Mouse (Mus musculus) erythroblast, embryonic 14.5 days (primary cell): ENCODE data around the gene Ugt1a6a. TPM values are rescaled to one million over a fixed set of nuclear protein-coding genes. Genes with fewer than 3 reads are reported as not detected.

Experiments used
- H3K27me3 ChIP-seq: 2 replicates; pipeline ENCODE4 v1.6.1; 2012; ENCODE audit warnings: inconsistent platforms; ENCODE audit not compliant: control insufficient read depth
- H3K36me3 ChIP-seq: 2 replicates; pipeline ENCODE4 v1.6.1; 2012; ENCODE audit warnings: mild to moderate bottlenecking, inconsistent platforms; ENCODE audit not compliant: control insufficient read depth
- H3K4me1 ChIP-seq: 2 replicates; pipeline ENCODE4 v1.6.1; 2012; ENCODE audit warnings: inconsistent platforms; ENCODE audit not compliant: control insufficient read depth
- H3K4me3 ChIP-seq: replicated peaks from 2 replicates; pipeline ENCODE3; 2012; ENCODE audit warnings: moderate library complexity, mild to moderate bottlenecking, inconsistent platforms
- H3K9me3 ChIP-seq: 2 replicates; pipeline ENCODE4 v1.6.1; 2012; ENCODE audit warnings: low read length, inconsistent platforms, mixed read lengths; ENCODE audit not compliant: control insufficient read depth
- GATA1 ChIP-seq: IDR thresholded peaks from 2 replicates; pipeline ENCODE4 v1.6.1; 2012; ENCODE audit warnings: low read length, inconsistent platforms, mixed read lengths
- TAL1 ChIP-seq: IDR thresholded peaks from 3 replicates; pipeline ENCODE4 v1.6.1; 2012; ENCODE audit warnings: low read length, inconsistent platforms, mixed read lengths
- polyA plus RNA-seq: library from polyadenylated mRNA; stranded (reverse); fragments of >175 nt; gene quantifications from 2 replicates; pipeline ENCODE4 v1.2.3, GENCODE M21; 2012

Gene Ugt1a6a
- polyA plus RNA-seq, 1 experiment, result not detected

DNA sequence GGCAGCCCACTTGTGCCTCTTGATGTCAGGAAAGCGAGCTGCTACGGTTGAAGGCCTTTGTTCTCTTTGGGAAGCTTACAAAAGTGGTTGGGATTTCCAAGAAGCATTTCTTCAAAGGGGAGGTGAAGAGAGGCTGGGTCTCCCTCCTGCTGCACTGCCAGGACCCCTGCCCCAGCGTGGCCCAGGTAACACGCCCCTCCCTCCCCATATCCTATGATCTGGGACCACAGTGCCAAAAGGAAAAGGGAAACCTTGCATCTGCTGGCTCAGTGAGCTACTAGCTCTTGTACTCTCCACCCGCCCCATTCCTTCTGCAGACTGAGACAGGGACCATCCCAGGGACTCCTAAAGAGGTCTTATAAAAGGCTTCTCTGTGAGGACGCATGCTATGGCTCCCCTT lies 123.1 kb downstream of the Ugt1a6a start:
- H3K36me3 ChIP-seq, result peaks cover 36% of the 10 kb centered on the region
- no peak for TF ChIP-seq TAL1
- no peak for TF ChIP-seq GATA1
- H3K4me1 ChIP-seq, result peaks cover 23% of the 10 kb centered on the region
- H3K27me3 ChIP-seq, result no peaks in the 10 kb centered on the region
- peaks cover 27% of the 10 kb centered on the region for H3K9me3 ChIP-seq
- H3K4me3 ChIP-seq, result no peak overlapping the region

DNA sequence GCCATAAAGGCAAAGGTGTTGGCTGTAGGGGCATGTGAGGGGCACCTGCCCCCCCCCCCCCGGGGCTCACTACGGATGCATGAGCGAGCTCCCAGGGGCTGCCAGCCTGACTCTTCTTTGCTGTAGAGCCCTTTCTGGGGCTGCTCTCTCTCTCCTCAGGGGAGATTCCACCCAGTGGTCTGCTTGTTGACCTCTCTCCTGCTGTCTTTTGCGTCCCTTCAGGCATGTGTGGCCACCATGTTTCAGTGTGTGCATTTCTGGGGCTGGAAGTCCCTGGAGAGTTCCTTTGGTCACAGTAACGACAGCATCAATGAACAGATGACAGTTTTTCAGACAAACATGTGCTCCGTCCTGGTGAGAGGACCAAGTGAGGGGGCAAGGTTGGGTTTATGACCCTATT lies 123.8 kb downstream of the Ugt1a6a start:
- peaks cover 42% of the 10 kb centered on the region for H3K36me3 ChIP-seq
- H3K4me1 ChIP-seq, result peaks cover 23% of the 10 kb centered on the region
- H3K9me3 ChIP-seq, result peaks cover 21% of the 10 kb centered on the region
- no peaks in the 10 kb centered on the region for H3K27me3 ChIP-seq
- H3K4me3 ChIP-seq, result no peak overlapping the region
- TF ChIP-seq TAL1 (no peak), GATA1 (no peak)

DNA sequence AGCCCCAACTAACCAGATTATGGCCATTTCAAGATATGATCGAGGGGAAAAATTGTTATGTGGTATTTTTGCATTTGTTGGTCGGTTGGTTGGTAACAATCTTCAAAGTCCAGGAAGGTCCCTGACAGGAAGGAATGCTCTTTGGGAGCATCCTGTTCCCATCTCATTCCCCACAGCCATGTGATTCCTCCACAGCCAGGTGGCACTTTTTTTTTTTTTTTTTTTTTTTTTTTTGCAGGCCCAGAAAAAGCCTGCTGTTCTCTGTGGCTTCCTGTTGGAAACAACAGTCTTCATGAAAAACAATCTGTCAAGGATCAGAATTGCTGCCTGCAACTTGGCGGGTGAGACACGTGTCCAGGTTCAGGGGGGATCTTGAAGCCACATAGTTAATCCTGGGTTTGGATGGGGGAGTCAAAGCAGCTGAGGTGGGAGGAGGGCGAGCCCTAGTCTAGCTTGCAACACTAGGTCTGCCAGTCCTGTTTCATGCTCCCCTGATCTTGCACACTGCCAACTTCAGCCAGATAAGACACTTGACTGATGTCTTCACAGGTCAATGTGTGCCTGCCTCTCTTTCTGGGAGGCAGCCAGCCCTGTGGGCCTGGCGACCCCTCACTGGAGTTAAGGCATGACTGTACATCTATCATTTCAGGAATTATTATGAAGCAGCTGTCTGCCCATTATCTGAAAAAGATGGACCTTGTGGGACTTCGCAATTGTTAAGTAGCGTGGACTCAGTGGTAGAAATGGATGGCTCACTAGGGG lies 124.5 kb downstream of the Ugt1a6a start:
- H3K36me3 ChIP-seq, result peaks cover 50% of the 10 kb centered on the region
- no peak overlapping the region for H3K4me3 ChIP-seq
- peaks cover 23% of the 10 kb centered on the region for H3K4me1 ChIP-seq
- no peaks in the 10 kb centered on the region for H3K27me3 ChIP-seq
- H3K9me3 ChIP-seq, result peaks cover 18% of the 10 kb centered on the region
- TF ChIP-seq GATA1 (no peak), TAL1 (peak; percentile 1; the same call in 1 of the 3 replicates)

DNA sequence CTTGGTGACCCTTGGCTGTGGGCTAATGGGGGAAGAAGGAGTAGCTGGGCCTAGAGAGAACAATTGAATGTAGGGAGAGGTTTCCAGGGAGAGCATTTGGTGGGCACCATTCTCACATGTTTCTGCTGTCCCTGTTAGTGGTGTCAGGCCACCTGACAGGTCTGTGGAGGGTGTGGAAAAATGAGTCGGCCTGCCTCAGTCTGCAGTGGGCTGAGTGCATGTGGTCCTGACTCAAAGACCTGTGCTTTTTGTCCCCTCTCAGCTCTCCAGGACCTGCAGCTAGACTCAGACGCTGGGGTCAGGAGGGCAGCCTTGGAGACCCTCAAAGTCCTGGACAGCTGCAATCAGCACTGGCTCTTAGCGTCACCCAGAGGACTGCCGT lies 125.0 kb downstream of the Ugt1a6a start:
- Histone ChIP-seq H3K9me3 (peaks cover 17% of the 10 kb centered on the region), H3K4me3 (no peak overlapping the region), H3K27me3 (no peaks in the 10 kb centered on the region), H3K4me1 (peaks cover 23% of the 10 kb centered on the region), H3K36me3 (peaks cover 55% of the 10 kb centered on the region)
- no peak for TF ChIP-seq TAL1
- no peak for TF ChIP-seq GATA1

DNA sequence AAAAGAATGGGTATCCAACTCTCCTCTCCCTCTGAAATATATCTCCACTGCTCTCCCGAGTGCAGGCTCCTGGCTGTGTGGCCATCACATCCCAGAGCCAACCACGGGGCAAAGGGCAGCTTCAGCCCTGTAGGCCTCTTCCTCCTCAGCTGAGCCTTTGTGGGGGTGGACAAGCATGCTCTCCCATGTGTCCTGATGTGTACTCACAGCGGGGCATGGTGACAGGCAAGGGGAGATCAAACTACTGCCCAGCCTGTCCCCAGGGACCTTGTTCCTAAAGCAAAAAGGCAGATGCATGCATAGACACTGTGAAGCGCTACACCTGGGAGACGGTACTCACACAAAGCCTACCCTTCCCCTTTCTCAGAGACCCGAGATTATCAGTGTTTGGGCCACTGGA lies 125.5 kb downstream of the Ugt1a6a start:
- Histone ChIP-seq H3K4me3 (no peak overlapping the region), H3K4me1 (peaks cover 23% of the 10 kb centered on the region), H3K36me3 (peaks cover 60% of the 10 kb centered on the region), H3K27me3 (no peaks in the 10 kb centered on the region), H3K9me3 (peaks cover 12% of the 10 kb centered on the region)
- TF ChIP-seq GATA1 (no peak), TAL1 (no peak)

DNA sequence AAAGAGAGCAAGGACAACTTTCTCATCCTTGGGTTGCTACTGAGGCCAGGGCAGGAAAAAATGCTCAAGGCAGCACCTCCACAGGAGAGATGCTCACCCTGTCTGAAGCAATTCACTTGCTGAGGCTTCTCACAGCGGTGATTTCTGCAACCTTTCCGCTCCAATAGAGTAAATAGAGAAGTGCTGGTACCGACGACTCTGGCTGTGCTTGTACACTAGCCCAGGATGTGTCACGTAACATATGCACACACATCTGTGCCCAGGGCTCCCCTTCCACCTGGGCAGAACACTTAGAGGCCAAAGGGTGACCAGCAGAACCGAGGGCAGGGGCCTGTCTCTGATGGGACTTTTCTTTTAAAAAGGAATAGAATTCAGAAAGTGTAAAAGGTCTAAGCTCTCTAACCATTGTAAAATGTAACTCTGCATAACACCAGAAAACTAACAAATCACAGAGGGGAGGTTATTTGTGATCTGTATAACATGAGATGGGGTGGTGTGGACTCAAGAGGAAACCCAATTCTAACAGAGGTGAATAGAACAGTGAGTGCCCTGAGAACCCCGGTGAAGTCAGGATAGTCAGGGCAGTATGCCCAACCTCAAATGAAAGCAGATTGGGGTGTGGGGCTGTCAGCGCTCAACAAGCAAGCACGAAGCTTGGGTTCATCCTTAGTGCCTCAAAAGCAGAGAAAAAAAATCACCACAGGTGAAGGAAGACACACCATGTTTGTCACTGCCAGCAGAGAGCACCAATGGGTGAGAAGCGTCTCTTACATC lies 126.2 kb downstream of the Ugt1a6a start:
- Histone ChIP-seq H3K4me3 (no peak overlapping the region), H3K9me3 (peaks cover 6% of the 10 kb centered on the region), H3K27me3 (no peaks in the 10 kb centered on the region), H3K4me1 (peaks cover 23% of the 10 kb centered on the region), H3K36me3 (peaks cover 67% of the 10 kb centered on the region)
- TF ChIP-seq TAL1 (no peak), GATA1 (no peak)

DNA sequence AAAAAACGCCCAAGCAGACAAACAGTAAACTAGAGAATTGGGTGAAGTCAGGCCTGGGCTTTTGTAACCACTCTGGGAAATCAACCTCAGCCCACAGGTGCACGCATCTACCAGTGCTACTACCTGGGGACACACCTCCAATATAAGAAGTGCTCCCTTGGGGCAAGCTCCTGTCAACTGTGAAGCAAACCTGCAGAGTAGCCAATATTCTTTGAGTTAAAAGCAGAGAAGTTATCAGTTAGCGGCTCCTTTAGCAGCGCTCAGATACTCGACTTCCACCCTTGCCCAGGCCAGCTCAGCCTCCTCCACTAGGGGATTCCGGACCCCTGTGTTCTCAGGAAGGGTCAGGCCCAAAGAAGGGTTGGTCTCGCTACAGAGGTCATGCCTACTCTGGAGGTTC lies 127.1 kb downstream of the Ugt1a6a start:
- H3K9me3 ChIP-seq, result no peaks in the 10 kb centered on the region
- H3K4me1 ChIP-seq, result peaks cover 23% of the 10 kb centered on the region
- H3K36me3 ChIP-seq, result peaks cover 76% of the 10 kb centered on the region
- TF ChIP-seq GATA1 (no peak), TAL1 (no peak)
- H3K27me3 ChIP-seq, result no peaks in the 10 kb centered on the region
- H3K4me3 ChIP-seq, result no peak overlapping the region

DNA sequence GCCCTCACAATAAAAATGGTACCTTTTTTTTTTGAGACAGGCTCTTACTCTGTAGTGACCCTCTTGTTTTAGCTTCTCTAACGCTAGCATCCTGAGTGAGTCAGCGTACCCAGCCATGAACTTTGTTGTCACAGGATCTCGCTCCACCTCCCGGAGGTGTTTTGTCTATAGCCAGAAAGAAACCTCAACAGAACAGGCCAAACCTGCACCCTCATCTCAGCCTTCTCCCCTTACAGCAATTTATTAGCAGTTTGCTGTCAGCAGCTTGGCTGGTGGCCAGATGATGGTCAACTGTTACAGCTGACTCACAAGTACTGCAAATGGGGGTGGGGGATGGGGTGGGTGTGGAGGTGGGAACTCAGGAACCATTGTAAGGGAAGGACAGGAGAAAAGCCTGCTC lies 127.6 kb downstream of the Ugt1a6a start:
- Histone ChIP-seq H3K4me1 (peaks cover 23% of the 10 kb centered on the region), H3K36me3 (peaks cover 81% of the 10 kb centered on the region), H3K4me3 (no peak overlapping the region), H3K27me3 (no peaks in the 10 kb centered on the region), H3K9me3 (no peaks in the 10 kb centered on the region)
- no peak for TF ChIP-seq TAL1
- no peak for TF ChIP-seq GATA1

DNA sequence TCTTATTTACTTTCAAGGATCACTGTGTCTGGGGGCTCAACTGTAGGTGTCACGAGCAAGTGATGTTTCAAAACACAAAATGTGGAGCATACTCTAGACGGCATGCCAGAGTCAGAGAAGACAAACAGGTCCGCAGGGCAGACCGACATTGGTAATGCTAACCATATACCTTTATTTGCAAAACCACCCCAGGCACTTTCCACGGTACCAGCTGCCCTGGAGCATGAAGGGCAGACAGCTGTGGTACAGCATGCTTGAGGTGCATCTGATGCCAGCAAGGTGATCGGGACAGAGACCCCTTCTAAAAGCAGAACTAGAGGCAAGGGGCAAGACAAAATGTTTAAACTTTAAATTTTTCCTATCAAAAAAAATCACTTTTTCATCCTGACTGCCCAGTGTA lies 128.4 kb downstream of the Ugt1a6a start:
- H3K36me3 ChIP-seq, result peaks cover 88% of the 10 kb centered on the region
- no peak for TF ChIP-seq GATA1
- TF ChIP-seq TAL1, result no peak
- H3K9me3 ChIP-seq, result no peaks in the 10 kb centered on the region
- H3K4me1 ChIP-seq, result peaks cover 23% of the 10 kb centered on the region
- H3K4me3 ChIP-seq, result no peak overlapping the region
- H3K27me3 ChIP-seq, result no peaks in the 10 kb centered on the region
